Comparison of ENCODE assay signal across 9 mouse cellular contexts in the genomic region with DNA sequence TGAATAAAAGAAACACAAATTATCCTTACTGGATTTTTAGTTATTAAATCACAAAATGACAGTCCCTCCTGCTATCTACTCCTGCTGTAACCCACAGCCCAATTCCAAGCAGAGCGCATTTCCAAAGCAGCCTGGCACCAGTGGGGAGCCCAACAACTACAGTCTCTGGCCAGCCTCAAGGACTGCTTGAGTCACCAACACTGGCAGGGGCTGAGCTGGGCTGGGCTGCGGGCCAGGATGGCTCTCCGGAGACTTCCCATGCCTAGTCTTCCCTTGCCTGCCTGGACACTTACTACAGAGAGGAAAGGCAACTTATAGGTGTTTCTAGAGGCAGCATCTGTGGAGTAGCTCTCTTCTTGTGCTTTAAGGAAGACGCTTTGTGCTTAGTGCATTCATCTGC. TPM values are rescaled to one million over a fixed set of nuclear protein-coding genes. Genes with fewer than 3 reads are reported as not detected.
DNase-seq lines count a peak whose midpoint lies in the region; ATAC-seq and TF ChIP-seq lines count a peak whose summit lies in the region.
"Had no signal": no experiment of that assay in that cellular context is flagged by ENCODE, and none has a peak within 500 bp of the region (broad histone marks: within the 10 kb centered on the region; RNA-seq: fewer than 3 reads in every experiment).

No protein-coding gene starts in this region.

- peaks cover 6% of the 10 kb centered on the region for H3K36me3 ChIP-seq in kidney, adult 2 months (ENCODE audit: control insufficient read depth, insufficient read depth, low read length)
- peaks cover 47% of the 10 kb centered on the region for H3K36me3 ChIP-seq in lung, embryonic 14.5 days (ENCODE audit: insufficient read depth)
- peaks cover 14% of the 10 kb centered on the region for H3K36me3 ChIP-seq in intestine, embryonic 15.5 days
- H3K36me3 ChIP-seq in forebrain, embryonic 11.5 days (ENCODE audit: control insufficient read depth, insufficient read depth, low read length) = peaks cover 3% of the 10 kb centered on the region; the same call in 1 of the 2 replicates
- peaks cover 80% of the 10 kb centered on the region for H3K36me3 ChIP-seq in embryonic facial prominence, embryonic 10.5 days (replicated peaks)

- H3K9me3 ChIP-seq in lung, embryonic 14.5 days (ENCODE audit: low read depth, low read length) = no peaks in the 10 kb centered on the region
- no peaks in the 10 kb centered on the region for H3K9me3 ChIP-seq in intestine, embryonic 15.5 days
- H3K9me3 ChIP-seq in forebrain, embryonic 11.5 days (ENCODE audit: control insufficient read depth, low read length) = no peaks in the 10 kb centered on the region
- no peaks in the 10 kb centered on the region for H3K9me3 ChIP-seq in embryonic facial prominence, embryonic 10.5 days
- H3K9me3 ChIP-seq: neural tube, embryonic 13.5 days had no signal

- WGBS in kidney, adult 2 months = 82% methylated on average over 4 of the region's 4 CpGs
- whole genome bisulfite sequencing in lung, embryonic 14.5 days = 85% methylated on average over 4 of the region's 4 CpGs
- 80% methylated on average over 4 of the region's 4 CpGs for WGBS in intestine, embryonic 15.5 days
- WGBS in forebrain, embryonic 11.5 days = 95% methylated on average over 4 of the region's 4 CpGs
- 92% methylated on average over 4 of the region's 4 CpGs for WGBS in embryonic facial prominence, embryonic 10.5 days

- H3K27ac ChIP-seq in kidney, adult 2 months (ENCODE audit: insufficient read depth, low read depth, low read length) = no peak overlapping the region
- no peak overlapping the region for H3K27ac ChIP-seq in lung, embryonic 14.5 days (ENCODE audit: low read depth)
- H3K27ac ChIP-seq in intestine, embryonic 15.5 days = no peak overlapping the region
- H3K27ac ChIP-seq in forebrain, embryonic 11.5 days (ENCODE audit: low read depth, low read length) = no peak overlapping the region
- H3K27ac ChIP-seq in embryonic facial prominence, embryonic 10.5 days (replicated peaks) = no peak overlapping the region
- H3K27ac ChIP-seq: neural tube, embryonic 13.5 days had no signal

- H3K4me3 ChIP-seq in kidney, adult 2 months (ENCODE audit: insufficient read depth, low read depth, low read length) = no peak overlapping the region
- H3K4me3 ChIP-seq in lung, embryonic 14.5 days (ENCODE audit: low read depth, low read length) = no peak overlapping the region
- no peak overlapping the region for H3K4me3 ChIP-seq in intestine, embryonic 15.5 days (replicated peaks)
- no peak overlapping the region for H3K4me3 ChIP-seq in forebrain, embryonic 11.5 days (ENCODE audit: low read depth, low read length)
- no peak overlapping the region for H3K4me3 ChIP-seq in embryonic facial prominence, embryonic 10.5 days
- H3K4me3 ChIP-seq: neural tube, embryonic 13.5 days had no signal

- H3K9ac ChIP-seq in lung, embryonic 14.5 days = no peak overlapping the region
- no peak overlapping the region for H3K9ac ChIP-seq in intestine, embryonic 15.5 days
- no peak overlapping the region for H3K9ac ChIP-seq in forebrain, embryonic 11.5 days (ENCODE audit: low read length)
- H3K9ac ChIP-seq: neural tube, embryonic 13.5 days had no signal

- no peaks in the 10 kb centered on the region for H3K4me1 ChIP-seq in kidney, adult 2 months (ENCODE audit: control insufficient read depth, insufficient read depth, low read length)
- H3K4me1 ChIP-seq in lung, embryonic 14.5 days (ENCODE audit: insufficient read depth) = no peaks in the 10 kb centered on the region
- H3K4me1 ChIP-seq in intestine, embryonic 15.5 days (replicated peaks) = no peaks in the 10 kb centered on the region
- no peaks in the 10 kb centered on the region for H3K4me1 ChIP-seq in forebrain, embryonic 11.5 days (replicated peaks; ENCODE audit: control insufficient read depth, insufficient read depth, low read length)
- peaks cover 5% of the 10 kb centered on the region for H3K4me1 ChIP-seq in embryonic facial prominence, embryonic 10.5 days

- TF ChIP-seq POLR2A in kidney, adult 2 months (IDR thresholded peaks at IDR 0.05; ENCODE audit: low read depth, low read length) = no peak
- TF ChIP-seq POLR2A in brain, embryonic 14.5 days (IDR thresholded peaks at IDR 0.05; ENCODE audit: borderline replicate concordance, extremely low read depth, insufficient read depth, insufficient read length, poor library complexity, severe bottlenecking) = no peak

- ATAC-seq in lung, embryonic 14.5 days (ENCODE audit: insufficient read depth) = no peak
- ATAC-seq in intestine, embryonic 15.5 days = no peak
- no peak for ATAC-seq in forebrain, embryonic 11.5 days (replicated peaks; ENCODE audit: low FRiP score)

- TF ChIP-seq CTCF in kidney, adult 2 months (conservative IDR thresholded peaks at IDR 0.05; ENCODE audit: insufficient read depth, insufficient read length, low read depth, low read length) = no peak
- no peak for TF ChIP-seq CTCF in brain, embryonic 14.5 days (IDR thresholded peaks at IDR 0.05; ENCODE audit: borderline replicate concordance, extremely low read depth, insufficient read depth, insufficient read length)
- TF ChIP-seq CTCF in lung, embryonic 14.5 days (IDR thresholded peaks at IDR 0.05; ENCODE audit: low read depth) = no peak

- H3K27me3 ChIP-seq in kidney, adult 2 months (replicated peaks; ENCODE audit: control insufficient read depth, insufficient read depth, low read length) = no peaks in the 10 kb centered on the region
- H3K27me3 ChIP-seq in lung, embryonic 14.5 days (ENCODE audit: insufficient read depth, low read length) = no peaks in the 10 kb centered on the region
- H3K27me3 ChIP-seq in intestine, embryonic 15.5 days (replicated peaks) = no peaks in the 10 kb centered on the region
- H3K27me3 ChIP-seq in forebrain, embryonic 11.5 days (ENCODE audit: control insufficient read depth, insufficient read depth, low read length) = no peaks in the 10 kb centered on the region
- H3K27me3 ChIP-seq in embryonic facial prominence, embryonic 10.5 days (replicated peaks; ENCODE audit: low read depth, poor library complexity, severe bottlenecking) = no peaks in the 10 kb centered on the region
- H3K27me3 ChIP-seq: neural tube, embryonic 13.5 days had no signal

- no peak overlapping the region for H3K4me2 ChIP-seq in lung, embryonic 14.5 days
- no peak overlapping the region for H3K4me2 ChIP-seq in intestine, embryonic 15.5 days (replicated peaks)
- no peak overlapping the region for H3K4me2 ChIP-seq in forebrain, embryonic 11.5 days (ENCODE audit: low read depth, low read length, severe bottlenecking)
- H3K4me2 ChIP-seq: neural tube, embryonic 13.5 days had no signal

- DNase-seq in kidney, adult 2 months = peak; percentile 17
- no peak for DNase-seq in kidney, adult 8-10 months
- peak; percentile 65 for DNase-seq in brain, embryonic 14.5 days (ENCODE audit: low read depth)
- peak; percentile 69 for DNase-seq in heart, adult 8-10 months (ENCODE audit: low spot score)
- DNase-seq in lung, embryonic 14.5 days = peak; percentile 19
- DNase-seq in forebrain, embryonic 11.5 days (ENCODE audit: low spot score) = no peak
- DNase-seq in embryonic facial prominence, embryonic 10.5 days (ENCODE audit: low spot score) = no peak

RNA-seq across cellular contexts. Expression of a gene that starts 48.6 kb away (rescaled TPM):
- 10.2 and 13.0 TPM in 2 replicates for polyA plus RNA-seq in kidney, adult 2 months (2012; rRNA removed)
- polyA plus RNA-seq in brain, embryonic 14.5 days (2012; rRNA removed) = 32.2 and 38.5 TPM in 2 replicates
- 10 to 100 TPM in 2 of 4 experiments, 1 to 10 TPM in 2; 6.5 to 11.8 (median 9.8) TPM for total RNA-seq in heart, adult 8-10 months (2022)
- 72.9 and 73.7 TPM in 2 replicates for polyA plus RNA-seq in lung, embryonic 14.5 days (2014; fragmentation: Nextera tagmentation; extraction: Ambion mirVana)
- polyA plus RNA-seq in intestine, embryonic 15.5 days (2015; fragmentation: Nextera tagmentation; extraction: Ambion mirVana) = 62.8 and 65.7 TPM in 2 replicates
- 125 and 132 TPM in 2 replicates for polyA plus RNA-seq in forebrain, embryonic 11.5 days (2014; fragmentation: Nextera tagmentation; extraction: Ambion mirVana)
- 162 and 178 TPM in 2 replicates for polyA plus RNA-seq in embryonic facial prominence, embryonic 10.5 days (2016; fragmentation: Nextera tagmentation; extraction: Ambion mirVana)

Comparison
In these comparisons a context has a peak if more than half of its experiments do, and no peak if none do; other contexts are left out.
1. DNase-seq: peak in kidney, adult 2 months (single experiment), brain, embryonic 14.5 days (single experiment), heart, adult 8-10 months (single experiment) and lung, embryonic 14.5 days (single experiment); none in kidney, adult 8-10 months (0 of 2), forebrain, embryonic 11.5 days (single experiment) and embryonic facial prominence, embryonic 10.5 days (single experiment).